Mouse (Mus musculus) 3T3-L1 (cell line): ENCODE data around the gene Utp20.
"Not testable (repeated sequence)": the region's sequence is repeated elsewhere in the genome, so short reads cannot be mapped to it uniquely, and the experiment has no call there.

Source experiments
- DNase-seq: peaks from one replicate; pipeline ENCODE4 v3.0.0-alpha.2; 2015; ENCODE audit warnings: low read depth, low spot score

Gene Utp20

GRCm38 (mm10) chr10:88826188-88826946 is at the start of gene Utp20:
Utp20 (minus strand) TSS chr10:88826804.
- peak; percentile 92 for DNase-seq

GRCm38 (mm10) chr10:88874870-88875269 is 48.3 kb upstream of the Utp20 start:
- no peak for DNase-seq

- no peak for DNase-seq
These were observed 39.4 kb upstream of the Utp20 start for GRCm38 (mm10) chr10:88866017-88866416.

- DNase-seq, result no peak
These were observed 35.7 kb upstream of the Utp20 start for GRCm38 (mm10) chr10:88862293-88862692.

DNA sequence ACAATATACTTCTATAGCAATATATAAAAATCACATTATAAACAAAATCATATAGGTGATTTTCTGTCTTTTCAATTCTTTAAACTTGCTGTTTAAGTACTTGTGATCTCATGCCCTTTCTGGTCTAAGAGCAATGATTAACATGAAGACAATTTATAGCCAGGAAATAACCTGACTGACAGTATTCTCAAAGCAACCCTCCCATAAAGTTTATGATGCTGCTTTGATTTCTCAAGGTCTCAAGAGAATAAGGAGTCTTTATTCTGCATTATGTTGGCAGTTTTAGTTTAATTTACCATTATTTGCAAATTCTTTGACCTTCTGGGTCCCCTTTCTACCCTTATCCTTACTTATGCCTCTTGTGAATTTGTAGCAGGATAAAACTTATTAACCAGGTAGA is 34.8 kb upstream of the Utp20 start:
- no peak for DNase-seq

DNA sequence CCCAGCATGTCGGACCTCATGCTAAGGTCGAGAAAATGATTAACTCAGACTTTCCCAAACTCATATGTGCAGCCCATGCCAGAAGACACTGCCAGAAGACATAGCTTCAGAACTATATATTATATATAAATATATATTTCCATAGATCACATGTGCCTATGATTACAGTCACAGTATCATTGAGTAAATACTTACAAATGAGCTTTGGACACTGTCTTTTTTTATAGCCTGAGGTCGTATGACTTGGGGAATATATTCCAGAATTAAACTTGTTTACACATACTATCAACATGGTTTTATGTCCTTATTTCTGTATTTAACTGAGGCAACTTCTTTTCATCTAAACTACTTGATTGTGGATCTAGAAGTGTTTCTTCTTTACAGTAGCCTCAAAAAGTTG is 34.3 kb upstream of the Utp20 start:
- no peak for DNase-seq

DNA sequence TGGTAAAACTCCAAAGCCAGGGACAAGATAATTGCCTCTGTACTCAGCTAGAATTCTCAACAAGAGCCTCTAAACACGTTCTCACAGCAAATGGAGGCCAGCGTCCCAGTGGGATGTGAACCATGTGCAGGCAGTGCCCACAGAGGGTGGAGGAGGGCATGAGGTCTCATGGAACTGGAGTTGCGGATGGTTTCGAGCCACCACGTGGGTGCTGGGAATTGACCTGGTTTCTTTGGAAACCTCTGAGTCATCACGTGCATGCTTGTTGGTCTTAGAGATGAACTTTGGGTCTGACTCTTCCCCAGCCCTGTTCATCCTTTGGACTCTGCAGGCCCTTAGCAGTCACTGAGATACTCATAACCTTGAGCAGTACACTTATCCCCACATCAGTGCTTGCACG is 26.7 kb upstream of the Utp20 start:
- DNase-seq, result no peak

DNA sequence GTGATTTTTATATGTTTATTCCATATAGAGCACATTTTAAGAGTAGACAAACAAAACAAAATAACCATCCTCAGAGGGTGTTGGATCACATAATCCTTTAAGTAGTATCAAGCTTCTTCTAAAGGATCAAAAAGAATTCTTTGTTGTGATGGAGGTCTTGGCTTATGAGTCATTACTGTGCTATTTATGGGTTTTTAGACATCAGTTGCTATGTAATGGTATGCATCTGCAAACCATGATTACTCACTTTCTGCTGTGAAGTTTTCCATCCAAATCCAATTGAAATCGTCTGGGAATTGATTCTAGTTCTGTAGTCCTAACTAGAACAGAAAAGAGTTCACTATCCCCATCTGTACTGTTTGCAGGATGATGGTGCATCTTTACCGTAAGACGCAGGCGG is 23.4 kb upstream of the Utp20 start:
- DNase-seq, result peak; percentile 78

DNA sequence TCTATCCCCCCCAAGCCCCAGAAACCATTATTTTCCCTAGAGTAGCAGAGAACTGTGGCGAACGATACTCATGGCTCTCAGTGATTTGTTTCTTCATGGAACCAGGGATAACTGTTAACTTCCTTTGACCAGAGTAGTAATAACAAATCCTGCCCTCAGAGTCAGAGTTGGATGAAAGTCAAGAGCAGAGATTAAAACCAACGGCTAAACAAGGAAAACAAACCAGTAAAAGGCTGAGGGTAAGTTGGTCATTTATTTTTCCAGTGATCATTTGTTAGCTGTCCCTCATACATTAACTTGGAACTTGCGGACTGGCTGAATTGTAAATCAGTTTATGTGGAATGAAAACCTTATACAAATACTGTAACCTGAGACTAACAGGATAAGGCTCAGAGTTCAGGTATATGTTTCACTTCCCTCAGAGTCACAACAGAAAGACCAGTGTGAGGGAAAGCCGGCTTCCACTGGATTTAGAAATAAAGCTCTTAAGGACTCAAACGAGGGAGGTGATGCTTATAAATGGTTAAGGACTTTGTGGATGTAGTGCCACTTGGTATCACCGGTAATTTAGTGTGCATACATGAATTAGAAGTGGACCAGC is 22.4 kb upstream of the Utp20 start:
- DNase-seq, result no peak

GRCm38 (mm10) chr10:88834227-88834626 is 7.6 kb upstream of the Utp20 start:
- no peak for DNase-seq

DNA sequence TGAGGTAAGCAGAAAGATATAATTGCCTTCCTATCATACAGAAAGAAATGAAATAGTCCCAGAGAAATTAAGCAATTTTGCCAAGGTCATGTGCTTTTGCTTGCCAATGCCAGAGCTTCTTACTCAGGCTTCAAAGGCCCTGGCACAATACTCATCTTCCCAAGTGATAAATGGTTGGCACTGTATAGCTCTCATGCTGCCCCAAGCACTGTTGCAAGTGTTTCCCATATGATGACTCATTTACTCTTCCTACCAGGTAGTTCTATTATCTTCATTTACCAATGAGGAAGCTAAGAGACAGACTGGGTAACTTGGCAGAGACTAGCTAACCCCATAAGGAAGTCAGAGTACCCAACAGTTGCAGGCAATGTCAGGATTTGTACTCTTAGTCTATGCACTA is 1.8 kb upstream of the Utp20 start:
- DNase-seq, result peak; percentile 9

- DNase-seq, result no peak
These were observed 992 bp upstream of the Utp20 start for GRCm38 (mm10) chr10:88827596-88827995.

DNA sequence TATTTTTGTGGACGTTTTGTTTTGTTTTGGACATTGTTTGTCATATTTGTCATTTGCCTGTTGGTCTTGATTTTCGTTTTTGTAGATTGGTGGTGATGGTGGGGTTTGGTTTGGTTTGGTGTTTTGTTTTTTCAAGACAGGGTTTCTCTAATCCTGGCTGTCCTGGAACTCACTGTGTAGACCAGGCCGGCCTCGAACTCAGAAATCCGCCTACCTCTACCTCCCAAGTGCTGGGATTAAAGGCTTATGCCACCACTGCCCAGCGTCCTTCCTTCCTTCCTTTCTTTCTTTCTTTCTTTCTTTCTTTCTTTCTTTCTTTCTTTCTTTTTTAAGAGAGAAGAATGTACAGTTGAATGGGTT is 323 bp upstream of the Utp20 start:
- DNase-seq, result not testable (repeated sequence)

DNA sequence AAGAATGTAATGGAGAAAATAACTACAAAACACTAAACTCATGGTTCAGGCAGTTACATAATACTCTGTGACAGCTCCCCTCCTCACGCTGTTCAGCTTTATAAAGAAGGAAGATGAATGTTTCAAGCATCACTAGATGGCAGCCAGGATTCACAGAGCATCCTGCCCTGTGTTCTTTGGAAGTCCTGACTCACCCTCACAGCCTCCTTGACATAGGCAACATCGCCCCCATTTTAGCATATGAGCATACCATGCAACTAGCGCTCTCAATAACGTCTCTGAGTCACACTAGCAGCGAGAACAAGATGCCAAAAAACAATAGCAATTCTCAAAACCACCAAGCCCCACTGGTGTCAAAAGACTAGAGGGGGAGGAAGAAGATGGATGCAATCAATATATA is 9.3 kb downstream of the Utp20 start:
- DNase-seq, result no peak

GRCm38 (mm10) chr10:88815256-88815655 is 11.3 kb downstream of the Utp20 start:
- no peak for DNase-seq

DNA sequence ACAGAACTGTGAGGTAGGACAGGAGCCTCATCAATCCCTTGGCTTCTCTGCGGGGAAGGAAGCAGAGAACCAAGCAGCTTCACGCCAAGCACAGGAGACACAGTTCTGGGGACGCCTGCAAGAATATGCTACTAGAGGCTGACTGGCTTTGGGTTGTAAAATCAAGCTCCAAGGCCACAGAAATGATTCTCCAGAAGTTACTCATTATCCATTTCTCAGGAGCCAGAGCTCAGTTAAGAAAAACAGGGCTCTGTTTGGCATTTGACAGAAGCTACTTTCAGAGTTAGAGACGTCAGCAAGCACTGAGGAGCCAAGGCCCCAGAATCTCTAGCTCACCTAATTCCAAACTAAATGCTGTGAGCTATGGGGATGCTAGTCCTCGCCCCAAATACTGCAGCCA is 14.9 kb downstream of the Utp20 start:
- no peak for DNase-seq

GRCm38 (mm10) chr10:88802236-88802635 is 24.4 kb downstream of the Utp20 start:
- DNase-seq, result no peak

GRCm38 (mm10) chr10:88799381-88799780 is 27.2 kb downstream of the Utp20 start:
- no peak for DNase-seq

DNA sequence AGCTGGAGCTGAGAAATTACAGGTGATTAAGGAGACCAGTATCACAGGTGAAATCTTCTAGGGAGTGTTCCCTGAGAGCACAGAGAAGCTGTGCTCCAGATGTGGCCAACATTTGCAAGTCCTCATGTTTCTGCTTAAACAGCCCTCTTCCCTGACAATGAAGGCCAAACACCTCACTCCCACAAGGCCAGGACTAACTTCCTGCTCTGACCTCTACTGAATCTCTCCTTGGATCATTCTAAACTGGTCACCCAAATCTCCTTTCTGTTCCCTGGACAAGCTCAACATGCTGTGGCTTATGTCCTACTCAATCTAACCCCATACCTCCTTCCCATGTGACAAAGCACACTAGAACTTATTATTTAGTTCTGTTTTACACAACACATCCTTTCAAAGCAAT is 29.2 kb downstream of the Utp20 start:
- DNase-seq, result no peak

DNA sequence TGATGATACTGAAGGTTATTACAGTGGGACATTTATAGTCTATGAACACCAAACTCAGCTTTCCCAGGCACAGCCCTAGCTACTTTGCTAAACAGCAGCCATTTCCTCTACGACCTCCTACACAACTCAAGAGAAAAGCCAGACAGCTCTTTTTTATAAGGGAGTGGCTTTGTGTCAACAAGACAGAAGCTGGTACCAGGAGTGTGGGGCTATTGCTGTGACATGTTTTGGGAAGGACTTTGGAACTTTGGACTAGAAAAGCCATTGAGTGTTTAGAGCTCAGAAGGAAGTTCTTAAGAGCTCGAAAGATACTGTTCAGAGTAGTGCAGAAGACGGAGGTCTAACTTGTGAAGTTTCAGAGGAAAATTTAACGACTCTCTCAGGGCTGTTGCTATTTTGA is 29.7 kb downstream of the Utp20 start:
- DNase-seq, result no peak

DNA sequence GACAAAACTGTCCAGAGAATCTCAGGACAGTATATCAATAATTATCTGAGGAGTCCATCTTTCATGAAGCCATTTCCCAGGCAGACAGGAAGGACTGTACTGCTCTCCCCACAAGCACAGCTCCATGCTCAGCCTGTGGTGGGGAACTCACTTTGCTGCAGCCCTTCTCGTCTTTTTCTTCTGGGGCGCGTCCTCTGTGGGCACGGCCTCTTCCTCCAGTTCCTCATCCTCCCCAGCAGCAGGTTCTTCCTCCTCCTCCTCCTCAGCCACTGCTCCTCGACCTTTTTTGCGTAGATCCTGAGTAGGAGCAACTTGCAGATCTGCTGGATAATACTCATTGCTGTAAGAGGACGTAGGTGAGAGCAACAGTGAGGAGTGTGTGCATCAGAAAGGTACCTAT is 31.4 kb downstream of the Utp20 start:
- no peak for DNase-seq

DNA sequence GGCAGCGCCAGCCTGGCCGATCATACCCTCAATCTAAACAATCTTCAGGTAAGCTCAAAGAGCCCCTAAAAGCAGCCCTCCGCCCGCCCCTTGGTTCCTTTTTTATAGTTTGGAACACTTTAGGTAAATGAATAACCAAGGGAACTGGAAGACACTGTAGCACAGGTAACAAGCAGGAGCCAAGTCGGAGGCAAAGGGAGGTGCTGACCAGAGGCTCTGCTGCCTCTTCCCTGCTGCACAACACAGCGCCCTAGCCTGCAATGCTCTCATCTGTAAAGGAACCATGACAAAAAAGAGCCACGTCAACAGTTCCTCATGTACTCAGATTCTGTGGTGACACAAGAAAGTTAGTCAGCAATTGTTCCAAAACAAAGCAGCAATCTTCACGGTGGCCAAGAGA is 32.0 kb downstream of the Utp20 start:
- DNase-seq, result no peak

DNA sequence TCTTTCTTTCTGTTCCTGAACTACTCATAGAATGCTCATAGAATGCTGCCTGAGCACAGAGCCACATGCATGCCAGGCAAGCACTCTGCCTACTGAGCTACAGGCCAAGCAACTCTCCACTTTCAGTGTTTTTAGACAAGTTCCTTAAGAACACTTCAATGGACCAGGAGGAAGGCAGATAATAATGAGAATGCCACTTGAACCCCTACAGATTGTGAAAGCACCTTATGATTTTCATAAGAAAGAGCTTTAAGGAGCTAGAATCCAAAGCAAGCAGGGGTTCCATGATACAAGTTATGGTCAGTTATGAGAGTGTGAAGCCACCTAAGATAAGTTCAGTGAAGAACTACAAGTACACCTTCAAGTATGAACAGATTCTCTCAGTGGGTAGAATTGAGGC is 32.9 kb downstream of the Utp20 start:
- DNase-seq, result no peak

DNA sequence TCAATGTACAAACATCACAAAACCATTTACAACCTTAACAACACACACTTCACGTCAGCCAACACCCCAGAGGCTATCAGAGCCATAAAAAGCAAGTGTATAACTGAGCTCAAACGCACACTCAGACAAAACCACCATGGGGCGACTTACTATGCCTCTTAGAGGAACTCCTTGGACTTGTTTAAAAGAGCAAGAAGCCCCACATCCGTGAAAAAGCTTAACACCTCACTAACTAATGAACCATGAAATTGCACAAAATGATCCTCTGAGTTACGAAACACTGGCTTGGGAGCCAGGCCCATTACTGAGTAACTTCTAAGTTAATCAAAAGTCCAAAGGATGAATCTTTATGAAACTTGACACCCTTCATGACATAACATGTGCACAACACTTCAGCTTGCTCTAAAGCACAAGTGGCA is 42.1 kb downstream of the Utp20 start:
- DNase-seq, result no peak
